Mouse (Mus musculus) ovary, postnatal 14 days (tissue): ENCODE data around the gene Slc35a3.

ENCODE experiments used
- DNase-seq: peaks from one replicate; pipeline ENCODE4 v3.0.0; 2022; ENCODE audit warnings: low spot score

Gene Slc35a3

GRCm38 (mm10) chr3:116638572-116638971 lies 74.1 kb downstream of the Slc35a3 start:
- no peak for DNase-seq

- no peak for DNase-seq
Observed at GRCm38 (mm10) chr3:116637693-116638476, 74.7 kb downstream of the Slc35a3 start.

- DNase-seq, result no peak
Observed at GRCm38 (mm10) chr3:116635799-116636198, 76.8 kb downstream of the Slc35a3 start.

- no peak for DNase-seq
Observed at GRCm38 (mm10) chr3:116634853-116635252, 77.8 kb downstream of the Slc35a3 start.

- no peak for DNase-seq
Observed at GRCm38 (mm10) chr3:116634091-116634490, 78.5 kb downstream of the Slc35a3 start.

GRCm38 (mm10) chr3:116632971-116633370 lies 79.7 kb downstream of the Slc35a3 start:
- no peak for DNase-seq

- DNase-seq, result no peak
Observed at GRCm38 (mm10) chr3:116631459-116631858, 81.2 kb downstream of the Slc35a3 start.

GRCm38 (mm10) chr3:116622641-116623040 lies 90.0 kb downstream of the Slc35a3 start:
- no peak for DNase-seq

GRCm38 (mm10) chr3:116620636-116621370 lies 91.8 kb downstream of the Slc35a3 start:
- no peak for DNase-seq
